Mouse (Mus musculus): ENCODE data around the gene Eps8.

Gene Eps8

GRCm38 (mm10) chr6:137654776-137655175 is at the start of gene Eps8:
Eps8 (minus strand) TSS chr6:137654876.
- DNase-seq: no peak

- DNase-seq: no peak
These were observed 48.8 kb upstream of the Eps8 start for GRCm38 (mm10) chr6:137703431-137703830.

- no peak for DNase-seq
These were observed 48.2 kb upstream of the Eps8 start for GRCm38 (mm10) chr6:137702918-137703317.

GRCm38 (mm10) chr6:137702186-137702585 is 47.5 kb upstream of the Eps8 start:
- no peak for DNase-seq

DNA sequence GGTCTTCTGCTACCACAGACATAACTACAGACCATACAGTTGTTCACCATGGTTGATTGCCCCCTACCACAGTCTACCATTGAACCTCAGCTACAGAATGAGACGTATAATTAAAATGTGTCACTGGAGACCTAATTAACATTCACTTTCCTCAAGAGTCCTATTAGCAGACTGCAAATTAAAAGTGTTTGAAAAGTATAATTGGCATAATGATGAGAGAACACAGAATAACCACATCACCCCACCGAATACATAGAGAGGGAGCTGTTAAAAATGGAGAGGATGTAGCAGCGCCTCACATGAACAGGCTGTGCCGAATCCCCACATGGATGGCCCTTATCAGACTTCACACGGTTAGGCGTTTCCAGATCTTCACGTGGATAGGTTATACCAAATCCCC is 44.8 kb upstream of the Eps8 start:
- no peak for DNase-seq

DNA sequence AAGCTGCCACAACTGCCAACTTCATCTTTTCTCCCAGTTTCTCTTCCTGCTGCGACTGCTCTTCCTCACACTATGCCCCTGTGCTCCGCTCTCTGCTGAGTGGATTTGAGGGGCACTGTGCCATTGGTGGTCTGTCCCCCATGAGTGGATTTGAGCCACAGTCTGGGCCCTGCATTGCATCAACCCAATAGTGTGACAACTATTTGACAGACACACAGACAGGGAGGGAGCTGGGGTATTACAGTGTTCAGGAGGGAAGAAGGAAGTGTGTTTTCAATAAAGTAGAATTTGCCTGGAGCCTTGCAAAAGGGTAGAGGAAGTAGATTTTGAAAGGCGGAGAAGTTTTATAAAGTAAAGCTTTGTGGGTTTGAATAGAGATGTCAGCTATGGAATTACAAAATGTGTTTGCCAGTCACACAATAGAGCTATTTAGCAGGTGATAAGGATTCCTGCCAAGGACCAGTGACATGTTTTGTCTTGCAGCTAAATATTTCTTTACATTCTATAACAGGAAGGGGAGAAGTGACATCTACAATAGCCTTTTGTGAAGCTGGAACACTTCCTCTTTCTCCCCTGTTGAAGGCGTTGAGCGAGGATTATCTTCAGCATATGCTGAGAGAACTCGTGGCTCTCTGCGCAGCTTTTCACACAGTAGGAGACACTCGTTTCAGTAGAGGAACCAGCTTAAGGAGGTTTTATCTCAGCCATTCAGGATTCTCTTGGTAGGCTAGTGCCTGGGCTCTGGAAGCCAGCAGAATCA is 41.9 kb upstream of the Eps8 start:
- DNase-seq: no peak

DNA sequence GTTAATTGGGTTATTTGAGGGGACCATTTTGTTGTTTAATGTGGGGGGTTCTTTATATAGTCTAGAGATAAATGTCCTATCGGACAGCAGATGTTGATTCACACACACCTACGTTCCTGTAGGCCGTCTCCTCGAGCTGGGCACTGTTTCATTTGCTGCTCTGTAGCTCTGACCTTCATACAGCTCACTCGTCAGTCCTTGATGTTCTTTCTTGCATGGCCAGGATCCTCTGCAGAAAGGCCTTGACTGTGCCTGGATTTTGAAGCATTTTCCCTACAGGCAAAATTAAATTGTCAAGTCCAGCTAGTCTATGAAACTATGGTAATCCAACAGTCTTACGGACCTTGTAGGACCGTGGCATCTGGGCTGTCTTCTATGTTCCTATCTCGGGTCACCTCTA is 40.4 kb upstream of the Eps8 start:
- DNase-seq: no peak

- no peak for DNase-seq
These were observed 39.6 kb upstream of the Eps8 start for GRCm38 (mm10) chr6:137694310-137694709.

DNA sequence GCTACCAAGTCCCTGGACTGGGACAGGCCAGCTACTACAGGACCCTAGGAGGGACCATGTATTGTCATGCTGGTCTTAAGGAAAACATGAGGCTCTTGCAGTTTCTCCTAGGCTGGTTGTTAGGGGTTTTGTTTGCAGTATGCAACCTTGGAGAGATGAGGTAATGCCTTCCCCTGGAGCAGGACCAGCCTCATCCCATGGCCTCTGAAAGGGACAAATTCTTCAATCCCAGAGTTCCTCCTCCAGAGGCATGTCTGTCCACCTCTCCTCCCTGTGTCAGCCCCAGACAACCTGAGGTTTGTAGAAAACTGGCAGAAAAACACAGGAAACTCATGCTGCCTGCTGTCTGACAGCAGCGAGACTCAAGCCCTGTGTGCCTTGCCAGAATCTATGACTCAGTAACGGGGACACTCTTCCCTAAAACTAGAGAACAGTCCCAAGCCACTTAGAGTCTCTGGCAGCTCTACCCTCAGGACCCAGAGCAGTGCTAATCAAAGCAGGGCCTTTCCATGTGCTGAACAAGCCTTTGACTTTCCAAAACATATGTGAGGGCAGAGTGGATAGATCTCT is 36.0 kb upstream of the Eps8 start:
- DNase-seq: no peak

GRCm38 (mm10) chr6:137688506-137689105 is 33.9 kb upstream of the Eps8 start:
- no peak for DNase-seq

GRCm38 (mm10) chr6:137688079-137688478 is 33.4 kb upstream of the Eps8 start:
- DNase-seq: no peak

- no peak for DNase-seq
These were observed 33.0 kb upstream of the Eps8 start for GRCm38 (mm10) chr6:137687667-137688066.

- no peak for DNase-seq
These were observed 28.0 kb upstream of the Eps8 start for GRCm38 (mm10) chr6:137682629-137683028.

DNA sequence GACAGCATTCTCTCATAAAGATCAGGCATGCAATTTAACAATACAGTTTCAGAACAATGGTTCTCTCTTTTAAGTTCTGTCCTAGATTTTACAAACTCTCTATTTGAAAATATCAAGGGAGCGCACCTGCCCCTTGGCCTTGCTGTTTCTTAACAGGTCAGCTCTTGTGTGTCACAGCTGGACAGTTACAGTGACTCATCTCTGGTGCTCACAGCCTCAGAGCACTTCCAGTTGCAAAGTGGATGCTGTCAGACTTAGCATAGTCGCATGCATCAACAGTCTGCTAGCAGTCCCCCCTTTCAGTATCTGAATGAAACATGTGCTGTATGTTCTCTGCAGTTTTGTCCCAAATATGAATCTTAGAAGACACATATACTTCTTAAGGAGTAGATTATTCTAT is 26.3 kb upstream of the Eps8 start:
- no peak for DNase-seq

DNA sequence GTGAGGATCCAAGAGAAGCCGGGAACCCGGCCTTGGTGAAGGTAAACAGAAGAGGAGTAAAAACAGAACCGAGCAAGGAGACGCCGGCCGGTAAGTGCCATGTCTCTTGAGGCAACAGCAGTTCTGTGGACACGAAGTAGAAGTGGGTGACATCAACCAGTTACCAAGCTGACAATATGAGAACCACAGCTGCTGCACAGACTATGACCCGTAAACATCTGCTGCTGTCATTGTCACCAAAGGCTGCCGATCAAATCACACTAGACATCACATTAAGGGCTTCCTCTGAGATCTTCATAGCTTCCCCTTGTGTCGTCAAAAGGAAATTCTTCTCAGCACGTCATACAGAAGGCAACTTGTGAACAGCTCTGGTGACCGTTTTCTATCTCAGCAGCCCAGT is 21.9 kb upstream of the Eps8 start:
- no peak for DNase-seq

GRCm38 (mm10) chr6:137675556-137675955 is 20.9 kb upstream of the Eps8 start:
- no peak for DNase-seq

GRCm38 (mm10) chr6:137673301-137673700 is 18.6 kb upstream of the Eps8 start:
- DNase-seq: no peak

GRCm38 (mm10) chr6:137671561-137671960 is 16.9 kb upstream of the Eps8 start:
- DNase-seq: no peak

- no peak for DNase-seq
These were observed 16.1 kb upstream of the Eps8 start for GRCm38 (mm10) chr6:137670820-137671219.

- no peak for DNase-seq
These were observed 15.2 kb upstream of the Eps8 start for GRCm38 (mm10) chr6:137669876-137670275.

DNA sequence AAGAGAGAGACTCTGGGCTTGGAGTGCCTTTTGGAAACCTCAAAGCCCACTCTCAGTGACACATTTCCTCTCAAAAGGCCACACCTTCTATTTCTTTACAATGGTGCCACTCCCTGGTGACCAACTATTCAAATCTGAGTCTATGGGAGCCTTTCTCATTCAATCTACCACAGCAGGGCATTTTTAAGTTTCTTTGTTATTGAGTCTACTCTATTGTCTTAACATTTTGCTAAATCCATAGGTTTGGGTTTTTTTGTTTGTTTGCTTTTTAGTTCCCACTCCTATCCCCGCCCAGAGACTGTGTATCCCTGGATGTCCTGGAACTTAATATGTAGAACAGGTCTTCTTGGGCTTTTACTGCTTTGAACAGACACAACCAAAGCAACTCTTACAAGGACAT is 14.8 kb upstream of the Eps8 start:
- DNase-seq: no peak

DNA sequence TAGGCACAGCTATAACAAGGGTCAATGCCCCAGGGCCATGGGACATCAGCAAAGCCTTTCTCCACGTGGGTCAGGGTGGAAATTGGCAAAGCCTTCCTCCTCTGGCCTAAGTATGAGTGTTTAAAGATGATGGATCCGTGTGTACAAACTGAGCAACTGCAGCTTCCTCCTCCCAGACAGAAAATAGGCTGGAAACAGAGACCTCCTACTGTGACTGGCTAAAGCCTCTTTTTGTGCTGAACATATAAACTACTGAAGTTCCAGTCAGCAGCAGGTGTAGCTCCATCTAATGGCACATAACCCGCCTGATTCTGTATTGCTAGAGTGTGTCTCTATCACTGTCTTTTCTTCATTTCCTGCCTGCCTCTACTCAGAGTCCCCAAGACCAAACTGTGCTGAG is 13.7 kb upstream of the Eps8 start:
- no peak for DNase-seq

- no peak for DNase-seq
These were observed 13.0 kb upstream of the Eps8 start for GRCm38 (mm10) chr6:137667665-137668064.

- no peak for DNase-seq
These were observed 10.3 kb upstream of the Eps8 start for GRCm38 (mm10) chr6:137664936-137665335.

All from thymus, postnatal 36 days (tissue).